Comparison of ENCODE assay signal across 8 mouse cellular contexts in the genomic region with DNA sequence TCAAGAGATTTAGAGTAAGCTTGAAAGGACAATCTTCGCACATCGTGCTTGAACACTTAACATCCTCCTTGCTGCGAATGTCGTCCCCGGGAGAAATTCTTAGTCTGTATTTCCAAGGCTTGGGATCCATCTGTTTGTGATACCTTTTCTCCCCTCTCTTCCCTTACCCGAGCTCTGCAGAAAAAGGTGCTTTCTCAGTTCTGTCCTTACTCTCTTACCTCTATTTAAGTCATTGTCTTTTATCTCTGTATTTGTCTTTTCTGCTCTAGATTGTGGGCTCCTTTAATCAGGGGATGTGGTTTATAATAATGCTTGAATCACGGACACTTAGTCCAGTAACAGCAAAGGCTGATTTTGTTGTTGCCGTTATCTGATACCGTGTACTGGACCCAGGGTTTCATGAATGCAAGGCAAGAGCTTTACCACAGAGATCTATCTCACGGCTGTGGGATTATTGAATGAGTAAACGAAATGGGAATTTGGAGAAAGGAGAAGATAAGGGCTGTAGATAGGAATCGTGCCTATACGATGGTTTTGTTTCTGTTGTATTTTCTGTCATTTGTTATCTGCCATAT. TPM values are rescaled to one million over a fixed set of nuclear protein-coding genes. Genes with fewer than 3 reads are reported as not detected.
DNase-seq lines count a peak whose midpoint lies in the region; ATAC-seq and TF ChIP-seq lines count a peak whose summit lies in the region.

No protein-coding gene starts in this region.

- TF ChIP-seq POLR2A in lung, adult 2 months (IDR thresholded peaks at IDR 0.05; ENCODE audit: borderline replicate concordance, extremely low read depth, low read depth, low read length): no peak

- no peak for DNase-seq in lung, adult 2 months
- no peak for DNase-seq in lung, postnatal 36 days
- DNase-seq in c-Kit-positive CD71-positive TER-119-negative erythroid progenitor cells, embryonic 14.5 days (ENCODE audit: low read depth): peak; percentile 22
- DNase-seq in layer of hippocampus, adult 11-12 months (ENCODE audit: low spot score): no peak
- no peak for DNase-seq in layer of hippocampus, postnatal 25 days (ENCODE audit: extremely low spot score in 1 of 2, low spot score in 1 of 2)
- no peak for DNase-seq in adrenal gland, postnatal 36 days

- TF ChIP-seq CTCF in lung, adult 2 months (IDR thresholded peaks at IDR 0.05; ENCODE audit: insufficient read depth, low read length): no peak

- H3K4me3 ChIP-seq in lung, adult 2 months (replicated peaks; ENCODE audit: extremely low read depth, low read depth, low read length): peak overlapping the region; percentile 79
- peak overlapping the region; percentile 93 for H3K4me3 ChIP-seq in hindbrain, embryonic 16.5 days (ENCODE audit: low read length)
- H3K4me3 ChIP-seq in neural tube, embryonic 12.5 days: peak overlapping the region; percentile 84

- no peaks in the 10 kb centered on the region for H3K9me3 ChIP-seq in hindbrain, embryonic 16.5 days (ENCODE audit: control insufficient read depth, low read length)
- no peaks in the 10 kb centered on the region for H3K9me3 ChIP-seq in neural tube, embryonic 12.5 days

- H3K36me3 ChIP-seq in hindbrain, embryonic 16.5 days (ENCODE audit: control insufficient read depth, insufficient read depth, low read length): peaks cover 6% of the 10 kb centered on the region; the same call in 1 of the 2 replicates
- peaks cover 14% of the 10 kb centered on the region for H3K36me3 ChIP-seq in neural tube, embryonic 12.5 days

- peak overlapping the region; percentile 95 for H3K27ac ChIP-seq in hindbrain, embryonic 16.5 days (ENCODE audit: low read depth, low read length)
- H3K27ac ChIP-seq in neural tube, embryonic 12.5 days: no peak overlapping the region

- 2% methylated on average over 13 of the region's 13 CpGs for whole genome bisulfite sequencing in lung, adult 2 months
- 10% methylated on average over 13 of the region's 13 CpGs for WGBS in hindbrain, embryonic 16.5 days
- WGBS in neural tube, embryonic 12.5 days: 12% methylated on average over 13 of the region's 13 CpGs

- H3K4me1 ChIP-seq in lung, adult 2 months (ENCODE audit: control insufficient read depth, insufficient read depth, low read length): peaks cover 7% of the 10 kb centered on the region
- H3K4me1 ChIP-seq in hindbrain, embryonic 16.5 days (ENCODE audit: control insufficient read depth, insufficient read depth, low read depth, low read length): peaks cover 19% of the 10 kb centered on the region
- peaks cover 15% of the 10 kb centered on the region for H3K4me1 ChIP-seq in neural tube, embryonic 12.5 days

- no peaks in the 10 kb centered on the region for H3K27me3 ChIP-seq in hindbrain, embryonic 16.5 days (replicated peaks; ENCODE audit: control insufficient read depth, insufficient read depth, low read length)
- H3K27me3 ChIP-seq in neural tube, embryonic 12.5 days (replicated peaks): no peaks in the 10 kb centered on the region

- H3K9ac ChIP-seq in hindbrain, embryonic 16.5 days (ENCODE audit: low read depth, low read length): peak overlapping the region; percentile 87
- peak overlapping the region; percentile 82 for H3K9ac ChIP-seq in neural tube, embryonic 12.5 days

- no peak for ATAC-seq in hindbrain, embryonic 16.5 days
- no peak for ATAC-seq in neural tube, embryonic 12.5 days (ENCODE audit: low FRiP score, low read depth)

- peak overlapping the region; percentile 80 for H3K4me2 ChIP-seq in hindbrain, embryonic 16.5 days (ENCODE audit: low read length)
- peak overlapping the region; percentile 82 for H3K4me2 ChIP-seq in neural tube, embryonic 12.5 days (replicated peaks)

RNA-seq across cellular contexts. Expression of a gene that starts 1.1 kb away (rescaled TPM):
- polyA plus RNA-seq in lung, adult 2 months (2012; rRNA removed): 3.3 and 5.8 TPM in 2 replicates
- 35.0 and 36.1 TPM in 2 replicates for polyA plus RNA-seq in hindbrain, embryonic 16.5 days (2015; fragmentation: Nextera tagmentation; extraction: Ambion mirVana)
- 36.5 and 46.2 TPM in 2 replicates for polyA plus RNA-seq in neural tube, embryonic 12.5 days (2016; fragmentation: Nextera tagmentation; extraction: Ambion mirVana)
- 10 to 100 TPM; 48.6 to 49.8 TPM for total RNA-seq in layer of hippocampus, postnatal 25 days (2021)
- 10 to 100 TPM; 26.5 to 32.3 TPM for total RNA-seq in adrenal gland, postnatal 36 days (2021)
